Mouse (Mus musculus) kidney, postnatal 0 days (tissue): ENCODE results near the gene Gga1. TPM values are rescaled to one million over a fixed set of nuclear protein-coding genes. Genes with fewer than 3 reads are reported as not detected.

Experiments
- ATAC-seq: fragments of 200-750 bp; cut with Nextera tagmentation; replicated peaks from 2 replicates; pipeline ENCODE4 v1.8.0; 2017; ENCODE audit warnings: low read depth, moderate number of reproducible peaks, moderate TSS enrichment, moderate library complexity; ENCODE audit not compliant: low FRiP score
- DNase-seq: peaks from one replicate; pipeline ENCODE4 v3.0.0-alpha.2; 2016; ENCODE audit warnings: low spot score
- H3K27ac ChIP-seq: fragments of 300-500 bp; sonication (generic); 2 replicates; pipeline ENCODE4 v1.5.1; 2014; ENCODE audit warnings: mild to moderate bottlenecking
- H3K27me3 ChIP-seq: fragments of 300-500 bp; sonication (generic); 2 replicates; pipeline ENCODE4 v1.6.1; 2014; ENCODE audit warnings: low read length, mixed read lengths; ENCODE audit not compliant: insufficient read depth
- H3K36me3 ChIP-seq: fragments of 300-500 bp; sonication (generic); 2 replicates; pipeline ENCODE4 v1.6.1; 2014; ENCODE audit warnings: low read length, mixed read lengths; ENCODE audit not compliant: insufficient read depth
- H3K4me1 ChIP-seq: fragments of 300-500 bp; sonication (generic); replicated peaks from 2 replicates; pipeline ENCODE4 v1.6.1; 2014; ENCODE audit warnings: antibody characterized with exemption, low read length, mixed read lengths; ENCODE audit not compliant: insufficient read depth
- H3K4me2 ChIP-seq: fragments of 300-500 bp; sonication (generic); 2 replicates; pipeline ENCODE4 v1.6.1; 2014; ENCODE audit warnings: mild to moderate bottlenecking, low read length, moderate library complexity, mixed read lengths
- H3K4me3 ChIP-seq: fragments of 300-500 bp; sonication (generic); replicated peaks from 2 replicates; pipeline ENCODE4 v1.5.1; 2014; ENCODE audit warnings: low read depth, low read length
- H3K9ac ChIP-seq: fragments of 300-500 bp; sonication (generic); 2 replicates; pipeline ENCODE4 v1.6.1; 2014; ENCODE audit warnings: low read depth, low read length
- H3K9me3 ChIP-seq: fragments of 300-500 bp; sonication (generic); replicated peaks from 2 replicates; pipeline ENCODE4 v1.6.1; 2016; ENCODE audit warnings: low read length, inconsistent platforms, mixed read lengths
- CTCF ChIP-seq: IDR thresholded peaks from 2 replicates; pipeline ENCODE4 v1.5.1; 2016; ENCODE audit warnings: antibody characterized with exemption, low read depth, mild to moderate bottlenecking, moderate library complexity
- WGBS: fragments of 180-500 bp; shearing (Covaris S2); extraction: QIAGEN DNeasy Blood & Tissue Kit; methylation state at CpG from one replicate; pipeline ENCODE4 v1.1.7; 2014; 5-methylcytosine and 5-hydroxymethylcytosine counted together
- polyA plus RNA-seq: library from polyadenylated mRNA; unstranded; fragments of >200 nt; fragmentation: Nextera tagmentation; extraction: Ambion mirVana; gene quantifications from 2 replicates; pipeline ENCODE4 v1.2.1, GENCODE M21; 2015

Gene Gga1
- polyA plus RNA-seq, 1 experiment from 2014 or later: 41.5 TPM

DNA sequence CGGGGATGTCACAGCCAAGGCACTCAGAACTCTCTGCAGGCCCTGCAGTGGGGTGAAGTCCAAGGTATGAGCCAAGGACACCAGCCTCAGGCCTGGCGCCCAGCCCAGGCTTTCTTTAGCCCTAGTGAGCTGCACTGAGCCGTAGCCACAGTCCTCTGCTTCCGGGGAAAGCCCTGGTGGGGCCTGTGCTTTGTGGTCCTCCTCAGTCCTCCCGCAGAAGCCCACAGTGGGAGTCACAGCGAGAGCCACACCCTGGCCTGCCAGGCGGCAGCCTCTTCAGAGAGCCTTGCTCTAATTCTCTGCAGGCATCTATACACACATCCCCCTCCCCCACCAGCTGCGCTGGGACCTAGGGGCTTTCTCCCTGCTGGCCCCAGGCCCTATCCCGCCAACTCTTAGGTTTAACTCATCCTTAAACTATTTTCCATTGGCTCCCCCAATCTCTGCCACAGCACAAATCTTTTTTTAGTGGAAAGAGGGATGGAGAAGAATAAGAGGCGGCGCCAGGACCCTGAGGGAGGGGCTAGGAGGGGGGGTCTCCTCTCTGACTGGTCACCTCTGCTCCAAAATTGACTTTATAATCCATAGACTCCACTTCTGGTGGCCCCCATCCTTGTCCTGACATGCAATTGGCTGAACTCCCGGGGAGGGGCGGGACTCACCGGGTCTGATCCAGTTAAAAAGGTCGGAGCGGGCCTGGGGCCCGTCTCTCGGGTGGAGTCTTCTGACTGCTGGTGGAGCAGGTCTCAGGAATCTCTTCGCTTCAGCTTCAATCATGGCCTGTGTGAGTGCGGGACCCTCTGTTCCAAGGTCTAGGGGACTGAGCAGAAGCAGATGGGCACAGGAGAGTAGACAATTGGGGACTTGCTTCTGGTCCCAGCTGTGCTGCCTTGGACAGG lies 49.3 kb downstream of the Gga1 start, which contains the start of gene Lgals1:
Gene Lgals1, plus strand, starts transcription at position 705 of the 899 bp plus-strand sequence.
- H3K27ac ChIP-seq: peak within 1 kb of the TSS; percentile 86

DNA sequence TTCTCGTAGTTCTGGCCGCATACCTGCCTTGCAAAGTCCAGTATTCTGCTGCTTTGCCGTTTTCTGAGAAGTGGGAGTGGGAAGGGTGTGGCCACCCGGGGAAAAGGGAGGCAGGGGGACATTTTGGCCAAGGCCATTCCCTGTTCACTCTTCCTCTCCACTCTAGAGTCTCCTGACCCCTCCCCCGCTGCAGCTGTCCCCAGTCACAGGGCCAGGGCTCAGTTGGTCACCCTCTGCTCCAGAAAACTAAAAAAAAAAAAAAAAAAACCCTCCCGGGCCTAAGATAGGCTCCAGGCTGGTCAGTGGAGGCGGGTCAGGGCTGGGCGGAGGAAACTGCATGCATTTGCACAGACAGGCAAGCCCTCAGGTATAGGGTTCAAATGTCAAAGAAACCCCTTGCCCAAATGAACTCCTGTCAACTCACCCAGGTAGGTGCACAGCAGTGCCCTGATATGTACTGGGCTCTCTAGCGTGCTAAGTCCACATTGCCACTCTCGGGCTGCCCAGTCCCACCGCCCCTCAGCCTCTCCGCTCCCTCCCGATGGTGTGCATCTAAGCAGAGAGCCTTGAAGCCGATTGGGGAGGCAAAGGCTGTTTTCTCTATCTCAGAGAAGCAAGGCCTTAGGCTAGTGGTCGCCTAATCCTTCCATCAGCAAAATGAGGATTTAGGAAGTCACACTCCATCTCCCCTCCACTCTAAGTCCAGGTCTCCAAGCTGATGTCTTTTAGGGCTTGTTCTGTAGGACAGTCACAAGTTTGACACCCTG lies 50.2 kb downstream of the Gga1 start:
- Histone ChIP-seq H3K9ac (peak overlapping the region; percentile 58), H3K27me3 (no peaks in the 10 kb centered on the region), H3K36me3 (no peaks in the 10 kb centered on the region), H3K4me2 (peak overlapping the region; percentile 70), H3K27ac (peak overlapping the region; percentile 86), H3K9me3 (no peaks in the 10 kb centered on the region), H3K4me1 (peaks cover 25% of the 10 kb centered on the region), H3K4me3 (peak overlapping the region; percentile 39)
- TF ChIP-seq CTCF: no peak
- DNase-seq (peak; percentile 47), ATAC-seq (no peak; the same call in 1 of the 2 replicates)
- 19% methylated on average over 15 of the region's 15 CpGs for WGBS

More for the DNA sequence above, 49.3 kb downstream of the Gga1 start, which contains the start of gene Lgals1:
- H3K9ac ChIP-seq: peak within 1 kb of the TSS; percentile 58
- peak; percentile 94 for DNase-seq
- H3K36me3 ChIP-seq: no peaks in the 10 kb centered on the region
- TF ChIP-seq CTCF: no peak
- H3K4me3 ChIP-seq: peak within 1 kb of the TSS; percentile 39
- peak; percentile 69 for ATAC-seq
- H3K4me2 ChIP-seq: peak within 1 kb of the TSS; percentile 70
- H3K9me3 ChIP-seq: no peaks in the 10 kb centered on the region
- no peaks in the 10 kb centered on the region for H3K27me3 ChIP-seq
- H3K4me1 ChIP-seq: peaks cover 25% of the 10 kb centered on the region
- 6% methylated on average over 20 of the region's 20 CpGs for WGBS

DNA sequence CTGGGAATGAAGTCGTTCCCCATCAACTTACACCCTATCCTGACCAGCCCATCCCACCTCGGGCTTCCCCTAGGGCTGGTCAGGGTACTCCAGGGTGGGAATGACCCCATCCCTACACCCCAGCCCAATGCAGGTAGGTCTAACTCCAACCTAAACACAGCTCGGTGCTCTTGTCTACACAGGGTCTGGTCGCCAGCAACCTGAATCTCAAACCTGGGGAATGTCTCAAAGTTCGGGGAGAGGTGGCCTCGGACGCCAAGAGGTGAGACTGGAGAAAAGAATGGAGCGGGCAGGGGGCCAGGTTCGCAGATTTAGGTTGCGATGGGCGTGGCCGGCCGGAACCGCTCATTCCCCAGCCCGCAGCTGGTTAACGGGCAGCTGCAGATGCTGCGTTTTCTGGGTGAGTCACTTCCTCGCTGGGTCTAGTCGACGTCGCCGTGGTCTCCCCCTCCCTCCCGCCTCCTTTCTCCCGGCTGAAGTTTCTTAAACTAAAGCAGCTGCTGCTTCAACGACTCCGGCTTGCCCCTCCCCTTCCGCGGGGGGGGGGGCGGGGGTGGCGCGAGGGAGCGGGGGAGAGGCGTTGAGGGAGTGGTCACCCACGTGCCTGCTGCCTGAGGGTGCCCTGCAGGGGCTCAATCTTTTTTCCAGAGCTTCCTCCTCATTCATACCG lies 50.9 kb downstream of the Gga1 start:
- Histone ChIP-seq H3K4me3 (peak overlapping the region; percentile 39), H3K4me2 (peak overlapping the region; percentile 70), H3K9ac (peak overlapping the region; percentile 58; the same call in 1 of the 2 replicates), H3K36me3 (no peaks in the 10 kb centered on the region), H3K4me1 (peaks cover 25% of the 10 kb centered on the region), H3K27me3 (no peaks in the 10 kb centered on the region), H3K27ac (peak overlapping the region; percentile 86), H3K9me3 (no peaks in the 10 kb centered on the region)
- ATAC-seq (peak; percentile 41), DNase-seq (peak; percentile 96)
- WGBS: under 1% methylated on average over 31 of the region's 35 CpGs
- no peak for TF ChIP-seq CTCF

DNA sequence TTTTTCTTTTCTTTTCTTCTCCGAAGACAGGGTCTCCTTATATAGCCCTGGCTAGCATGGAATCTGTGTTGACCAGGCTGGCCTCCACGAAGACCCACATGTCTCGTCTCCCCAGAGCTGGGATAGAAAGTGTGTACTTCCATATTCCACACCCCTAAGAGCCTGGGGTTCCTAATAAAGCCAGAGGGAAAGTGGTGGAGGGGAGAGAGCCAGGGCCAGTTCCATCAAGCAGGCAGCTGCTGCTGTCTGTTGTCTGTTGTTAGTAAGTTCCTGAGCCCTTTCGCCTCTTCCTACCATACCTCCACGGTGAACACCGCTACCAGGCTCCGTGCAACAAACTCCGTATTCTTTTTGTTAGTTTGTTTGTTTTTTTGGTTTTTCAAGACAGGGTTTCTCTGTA lies 51.5 kb downstream of the Gga1 start:
- peak overlapping the region; percentile 70 for H3K4me2 ChIP-seq
- no peaks in the 10 kb centered on the region for H3K36me3 ChIP-seq
- ATAC-seq (no peak), DNase-seq (no peak)
- no peak overlapping the region; the same call in 1 of the 2 replicates for H3K27ac ChIP-seq
- peaks cover 25% of the 10 kb centered on the region for H3K4me1 ChIP-seq
- H3K4me3 ChIP-seq: no peak overlapping the region
- H3K27me3 ChIP-seq: no peaks in the 10 kb centered on the region
- H3K9me3 ChIP-seq: no peaks in the 10 kb centered on the region
- H3K9ac ChIP-seq: no peak overlapping the region
- 50% methylated on average over 8 of the region's 8 CpGs for WGBS
- TF ChIP-seq CTCF: no peak

DNA sequence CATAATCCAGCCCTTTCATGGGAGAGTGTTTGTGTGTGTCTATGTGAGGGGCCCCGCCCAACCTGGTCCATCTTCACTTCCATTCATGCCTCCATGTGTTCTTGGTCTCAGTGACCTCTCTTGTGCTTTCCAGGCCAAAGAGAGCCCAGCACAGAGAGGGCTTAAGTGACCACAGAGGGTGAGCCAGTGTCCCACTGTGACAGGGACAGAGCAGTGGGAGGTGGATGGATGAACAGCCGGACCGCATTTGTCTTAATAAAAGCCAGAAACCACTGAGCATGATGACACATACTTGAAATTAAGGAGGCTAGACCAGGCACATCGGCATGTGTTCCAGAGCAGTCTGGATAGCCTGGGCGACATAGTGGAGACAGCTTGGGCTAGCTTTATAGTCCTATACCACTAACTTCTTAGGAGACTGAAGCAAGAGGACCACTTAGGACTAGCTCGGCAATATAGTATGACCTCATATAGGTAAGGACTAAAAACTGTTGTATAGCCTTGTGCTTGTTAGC lies 53.3 kb downstream of the Gga1 start:
- Histone ChIP-seq H3K36me3 (no peaks in the 10 kb centered on the region), H3K4me3 (no peak overlapping the region), H3K27ac (no peak overlapping the region), H3K27me3 (no peaks in the 10 kb centered on the region), H3K4me1 (peaks cover 22% of the 10 kb centered on the region), H3K4me2 (no peak overlapping the region), H3K9ac (no peak overlapping the region), H3K9me3 (no peaks in the 10 kb centered on the region)
- WGBS: 93% methylated on average over 6 of the region's 6 CpGs
- ATAC-seq (no peak), DNase-seq (no peak)
- no peak for TF ChIP-seq CTCF
